Mouse (Mus musculus) heart, adult 10 weeks (tissue): ENCODE measurements around the gene Nabp2. TPM values are rescaled to one million over a fixed set of nuclear protein-coding genes. Genes with fewer than 3 reads are reported as not detected.

Source experiments
- polyA plus RNA-seq: library from polyadenylated mRNA; stranded (reverse); fragments of 350-450 nt; fragmentation: Illumina TruSeq; extraction: RNeasy Lipid Tissue Mini Kit (QIAGEN cat#74804); gene quantifications from one replicate; pipeline ENCODE4 v1.2.3, GENCODE M21; 2014; ENCODE audit warnings: low read depth, low replicate concordance

Nabp2 gene
- 46.9 TPM for polyA plus RNA-seq

DNA sequence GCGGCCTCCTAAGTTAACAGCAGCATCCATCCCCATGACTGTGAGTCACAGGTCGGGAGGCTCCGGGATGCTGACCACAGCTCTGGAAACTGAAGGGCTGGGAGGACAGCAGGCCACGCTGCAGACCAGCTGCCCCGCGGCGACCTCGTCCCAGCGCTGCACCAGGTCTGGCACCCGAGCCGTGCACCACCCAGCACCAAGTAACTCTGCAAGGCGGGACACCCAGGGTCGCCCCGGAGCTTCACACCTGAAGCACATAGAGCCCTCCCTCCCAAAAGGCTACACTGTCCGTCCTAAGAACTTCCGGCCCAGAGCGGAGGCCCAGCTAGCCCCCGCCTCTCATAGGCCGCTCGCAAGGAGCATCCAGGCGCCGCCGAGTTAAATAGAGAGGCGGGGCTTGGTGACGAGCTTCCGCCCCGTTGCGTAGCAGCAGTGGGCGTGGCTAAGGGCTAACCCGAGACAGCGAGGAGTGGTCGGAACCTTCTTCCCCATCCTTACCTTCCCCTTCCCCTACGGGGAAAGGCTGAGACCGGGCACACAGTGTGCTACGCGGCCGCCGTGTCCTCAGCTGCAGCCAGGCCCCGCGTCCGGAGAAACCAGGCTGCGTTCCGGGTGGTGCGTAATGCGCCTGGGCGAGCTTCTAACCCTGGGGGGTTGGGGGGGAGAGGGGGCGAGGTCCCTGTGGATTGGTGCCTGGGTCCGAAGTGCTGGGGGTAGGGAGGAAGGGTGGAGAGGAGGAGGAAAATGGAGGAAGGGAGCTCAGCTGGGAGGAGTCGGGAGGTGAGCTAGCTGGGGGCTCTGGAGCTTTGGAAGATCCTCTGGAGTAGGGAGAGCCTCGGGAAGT is at the start of gene Nabp2, which contains the start of gene Rnf41:
TSS of gene Nabp2 (minus strand) at position 282 of the 844 bp plus-strand sequence.
TSS of gene Rnf41 (plus strand) at position 447 of the 844 bp plus-strand sequence.

GRCm38 (mm10) chr10:128458719-128459408 is 47.6 kb upstream of the Nabp2 start, which contains the start of gene Smarcc2:
Gene Smarcc2 (plus strand): TSS chr10:128459248.

GRCm38 (mm10) chr10:128401056-128401455 is 10.2 kb downstream of the Nabp2 start, which contains the start of gene Slc39a5:
Gene Slc39a5 (minus strand): TSS chr10:128401229.

DNA sequence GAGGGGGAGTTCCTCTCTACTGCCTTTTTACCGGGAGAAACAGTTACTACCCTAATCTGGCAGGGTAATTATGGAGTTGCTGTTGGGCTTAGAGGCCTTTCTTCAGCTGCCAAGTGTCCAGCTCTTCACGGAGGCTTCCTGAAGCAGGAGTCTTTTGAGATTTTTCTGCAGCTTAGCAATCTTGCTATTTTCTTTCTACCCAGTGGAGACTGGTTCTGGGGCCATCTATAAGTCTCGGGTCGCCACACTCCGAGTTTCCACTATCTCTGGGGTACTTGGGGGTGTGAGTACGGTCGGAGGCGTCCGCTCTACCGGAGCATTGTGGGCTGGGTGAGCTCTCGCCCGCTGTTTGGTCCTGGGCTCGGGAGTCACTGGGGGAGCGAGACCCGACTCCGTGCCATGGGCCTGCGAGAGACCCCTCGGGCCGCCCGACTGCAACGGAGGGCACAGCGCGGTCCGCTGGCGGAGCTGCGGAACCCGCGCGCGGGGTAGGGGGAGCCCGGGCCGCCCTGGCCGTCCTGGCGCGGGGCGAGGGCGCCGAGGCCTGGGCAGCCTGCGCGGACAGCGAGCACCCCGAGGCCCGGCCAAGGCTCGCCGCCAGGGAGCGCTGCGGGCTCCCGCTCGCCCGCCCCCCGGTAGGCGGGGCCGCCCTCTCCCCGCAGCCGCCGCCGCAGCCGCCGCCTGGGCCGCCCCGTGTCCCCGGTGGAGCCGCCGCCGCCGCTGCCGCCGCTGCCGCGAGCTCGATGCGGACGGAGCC is 34.7 kb downstream of the Nabp2 start, which contains the start of gene Ankrd52:
TSS of gene Ankrd52 (plus strand) at position 661 of the 757 bp plus-strand sequence.

DNA sequence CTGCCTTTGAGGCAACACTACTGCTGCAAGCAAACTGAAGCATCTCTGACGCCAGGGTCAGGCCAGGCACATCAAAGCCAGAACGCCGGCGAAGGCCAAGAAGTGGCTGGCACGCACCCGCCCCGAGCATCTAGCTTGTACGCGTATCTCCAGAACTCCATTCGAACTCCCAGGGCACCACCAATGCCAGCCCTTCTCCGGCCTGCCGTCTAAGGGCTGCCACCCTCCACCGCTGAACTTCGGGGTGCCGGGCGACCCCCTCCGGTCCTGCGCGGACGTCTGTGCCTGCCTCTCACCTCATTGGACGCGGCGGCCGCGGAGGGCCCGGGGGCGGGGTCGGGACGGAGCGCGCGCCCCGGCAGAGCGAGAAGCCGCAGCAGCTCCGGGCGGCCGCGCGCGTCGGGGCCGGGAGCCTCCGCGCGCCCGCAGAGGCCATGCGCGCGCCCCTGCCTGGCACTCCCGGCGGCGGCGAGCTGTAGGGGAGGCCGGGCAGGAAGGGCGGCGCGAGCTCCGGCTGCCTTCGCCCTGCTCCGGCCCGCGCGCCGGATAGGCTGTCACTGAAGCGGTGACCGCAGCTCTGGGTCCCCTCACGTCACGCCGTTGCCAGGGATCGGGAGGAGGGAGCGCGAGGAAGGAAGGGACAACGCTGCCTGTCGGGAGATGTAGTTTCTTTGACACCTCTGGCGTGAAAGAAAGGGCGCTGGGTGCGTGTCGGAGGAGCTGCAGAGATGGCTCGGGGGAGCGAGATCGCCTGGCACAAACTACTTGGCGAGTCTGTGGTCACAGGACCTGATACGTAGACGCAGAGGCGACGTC is 42.7 kb downstream of the Nabp2 start, which contains the start of gene Coq10a:
TSS of gene Coq10a (minus strand) at position 596 of the 816 bp plus-strand sequence.

Other genes starting within 250 kb of the Nabp2 start
- 72.7 TPM for gene Rbms2, start 231.2 kb downstream of the Nabp2 start, polyA plus RNA-seq
- gene Gls2, start 217.0 kb downstream of the Nabp2 start, polyA plus RNA-seq, result 1.4 TPM
- 36.7 TPM for gene Spryd4, start 199.7 kb downstream of the Nabp2 start, polyA plus RNA-seq
- gene Mip, start 185.7 kb downstream of the Nabp2 start, polyA plus RNA-seq, result not detected
- 14.8 TPM for gene Timeless, start 179.4 kb downstream of the Nabp2 start, polyA plus RNA-seq
- gene Apon, start 157.4 kb downstream of the Nabp2 start, polyA plus RNA-seq, result not detected
- 0.73 TPM for gene Apof, start 142.8 kb downstream of the Nabp2 start, polyA plus RNA-seq
- 13.2 TPM for gene Stat2, start 140.9 kb downstream of the Nabp2 start, polyA plus RNA-seq
- gene Il23a, start 112.7 kb downstream of the Nabp2 start, polyA plus RNA-seq, result not detected
- gene Pan2, start 108.2 kb downstream of the Nabp2 start, polyA plus RNA-seq, result 14.4 TPM
- 64.0 TPM for gene Cnpy2, start 89.0 kb downstream of the Nabp2 start, polyA plus RNA-seq
- gene Cs, start 73.8 kb downstream of the Nabp2 start, polyA plus RNA-seq, result 1,135 TPM
- gene Coq10a, start 42.5 kb downstream of the Nabp2 start, polyA plus RNA-seq, result 389 TPM
- gene Ankrd52, start 34.4 kb downstream of the Nabp2 start, polyA plus RNA-seq, result 30.7 TPM
- not detected for gene Slc39a5, start 10.3 kb downstream of the Nabp2 start, polyA plus RNA-seq
- 15.0 TPM for gene Rnf41, start 165 bp upstream of the Nabp2 start, polyA plus RNA-seq
- gene Smarcc2, start 47.8 kb upstream of the Nabp2 start, polyA plus RNA-seq, result 56.7 TPM
- gene Myl6, start 82.7 kb upstream of the Nabp2 start, polyA plus RNA-seq, result 525 TPM
- gene Myl6b, start 87.2 kb upstream of the Nabp2 start, polyA plus RNA-seq, result 3.0 TPM
- gene Esyt1, start 114.4 kb upstream of the Nabp2 start, polyA plus RNA-seq, result 20.8 TPM
- 7.1 TPM for gene Zc3h10, start 136.3 kb upstream of the Nabp2 start, polyA plus RNA-seq
- gene Rpl41, start 137.8 kb upstream of the Nabp2 start, polyA plus RNA-seq, result 918 TPM
- gene Pa2g4, start 154.5 kb upstream of the Nabp2 start, polyA plus RNA-seq, result 56.0 TPM
- gene Erbb3, start 178.2 kb upstream of the Nabp2 start, polyA plus RNA-seq, result 7.1 TPM
- 328 TPM for gene Rps26, start 215.3 kb upstream of the Nabp2 start, polyA plus RNA-seq
- gene Ikzf4, start 234.5 kb upstream of the Nabp2 start, polyA plus RNA-seq, result 0.37 TPM